Mouse (Mus musculus) CH12.LX (cell line): Measurements from ENCODE around the gene Map1b. TPM values are rescaled to one million over a fixed set of nuclear protein-coding genes. Genes with fewer than 3 reads are reported as not detected.

Experiments
- DNase-seq: peaks from one replicate; pipeline ENCODE4 v3.0.0-alpha.2; 2013; ENCODE audit errors: extremely low read depth
- H3K27ac ChIP-seq: 2 replicates; pipeline ENCODE4 v1.5.1; 2012; ENCODE audit warnings: low read depth, mild to moderate bottlenecking, control low read depth, moderate library complexity; ENCODE audit not compliant: insufficient read depth
- H3K27me3 ChIP-seq: replicated peaks from 2 replicates; pipeline ENCODE3; 2012; ENCODE audit warnings: inconsistent platforms
- H3K36me3 ChIP-seq, 2 experiments: replicated peaks in 1 of 2; 2 replicates each; pipeline versions ENCODE3 to v1.6.1; 2012; ENCODE audit warnings: inconsistent platforms in 1 of 2, low read length in 1 of 2, mild to moderate bottlenecking in 1 of 2, mixed read lengths in 1 of 2, moderate library complexity in 1 of 2; ENCODE audit not compliant: control insufficient read depth in 1 of 2, insufficient read depth in 1 of 2
- H3K4me1 ChIP-seq, 2 experiments: 2 replicates each; pipeline ENCODE4 v1.6.1; 2012; ENCODE audit warnings: inconsistent platforms in 1 of 2, moderate library complexity in 1 of 2; ENCODE audit not compliant: insufficient read depth in 2 of 2, control insufficient read depth in 1 of 2
- H3K4me2 ChIP-seq: 2 replicates; pipeline ENCODE4 v1.6.1; 2012; ENCODE audit warnings: low read depth, mild to moderate bottlenecking, control low read depth; ENCODE audit not compliant: poor library complexity, insufficient read depth, severe bottlenecking
- H3K4me3 ChIP-seq, 3 experiments: fragments of 150-350 bp in 1 of 3; sonication (generic) in 1 of 3; replicated peaks in 1 of 3; 2 replicates each; pipeline versions ENCODE3 to v1.5.1; 2011 to 2012; ENCODE audit warnings: low read depth in 2 of 3, low read length in 2 of 3, mild to moderate bottlenecking in 2 of 3, moderate library complexity in 2 of 3, control low read depth in 1 of 3, improper control_type of control experiment in 1 of 3, inconsistent platforms in 1 of 3, mixed read lengths in 1 of 3; ENCODE audit not compliant: poor library complexity in 1 of 3
- H3K79me2 ChIP-seq: replicated peaks from 2 replicates; pipeline ENCODE4 v1.6.1; 2012; ENCODE audit warnings: mild to moderate bottlenecking, moderate library complexity; ENCODE audit not compliant: control insufficient read depth, poor library complexity, insufficient read depth, severe bottlenecking; ENCODE audit errors: extremely low read depth
- H3K9ac ChIP-seq: 2 replicates; pipeline ENCODE4 v1.6.1; 2012; ENCODE audit warnings: low read depth, mild to moderate bottlenecking, control low read depth, moderate library complexity; ENCODE audit not compliant: insufficient read depth
- H3K9me3 ChIP-seq: replicated peaks from 2 replicates; pipeline ENCODE3; 2012; ENCODE audit warnings: low read length, inconsistent platforms, mixed read lengths
- CHD1 ChIP-seq: IDR thresholded peaks from 2 replicates; pipeline ENCODE4 v1.6.1; 2012; ENCODE audit warnings: low read depth, low read length, improper control_type of control experiment, inconsistent platforms
- CHD2 ChIP-seq: IDR thresholded peaks from 2 replicates; pipeline ENCODE4 v1.6.1; 2011; ENCODE audit warnings: low read length, improper control_type of control experiment
- CTCF ChIP-seq, 2 experiments: IDR thresholded peaks in 1 of 2; conservative IDR thresholded peaks in 1 of 2; 2 replicates each; pipeline ENCODE4 v1.5.1; 2011 to 2012; ENCODE audit warnings: low read depth in 2 of 2, low read length in 2 of 2, improper control_type of control experiment in 1 of 2, inconsistent platforms in 1 of 2, mild to moderate bottlenecking in 1 of 2, moderate library complexity in 1 of 2
- E2F4 ChIP-seq: IDR thresholded peaks from 2 replicates; pipeline ENCODE4 v1.6.1; 2011; ENCODE audit warnings: low read depth, low read length, improper control_type of control experiment; ENCODE audit not compliant: insufficient replicate concordance
- HCFC1 ChIP-seq: IDR thresholded peaks from 2 replicates; pipeline ENCODE4 v1.6.1; 2012; ENCODE audit warnings: low read depth, mild to moderate bottlenecking, inconsistent platforms, low read length, improper control_type of control experiment
- IRF4 ChIP-seq: IDR thresholded peaks from 2 replicates; pipeline ENCODE4 v1.6.1; 2014; ENCODE audit warnings: low read depth, mild to moderate bottlenecking, inconsistent platforms, low read length, improper control_type of control experiment
- KAT2A ChIP-seq: IDR thresholded peaks from 2 replicates; pipeline ENCODE4 v1.6.1; 2012; ENCODE audit warnings: low read length, improper control_type of control experiment, inconsistent platforms; ENCODE audit not compliant: insufficient replicate concordance
- MAFK ChIP-seq: IDR thresholded peaks from 2 replicates; pipeline ENCODE4 v1.6.1; 2011; ENCODE audit warnings: low read length, improper control_type of control experiment; ENCODE audit not compliant: insufficient replicate concordance
- NELFE ChIP-seq: IDR thresholded peaks from 2 replicates; pipeline ENCODE4 v1.6.1; 2011; ENCODE audit warnings: low read depth, low read length, improper control_type of control experiment
- POLR2AphosphoS2 ChIP-seq: IDR thresholded peaks from 2 replicates; pipeline ENCODE4 v1.6.1; 2011; ENCODE audit warnings: low read depth, low read length, improper control_type of control experiment
- SIN3A ChIP-seq: IDR thresholded peaks from 2 replicates; pipeline ENCODE4 v1.6.1; 2012; ENCODE audit warnings: low read length, improper control_type of control experiment, inconsistent platforms
- SMC3 ChIP-seq: IDR thresholded peaks from 2 replicates; pipeline ENCODE4 v1.6.1; 2011; ENCODE audit warnings: low read depth, low read length, improper control_type of control experiment
- USF1 ChIP-seq: IDR thresholded peaks from 2 replicates; pipeline ENCODE4 v1.6.1; 2014; ENCODE audit warnings: low read depth, mild to moderate bottlenecking, inconsistent platforms, low read length, improper control_type of control experiment
- USF2 ChIP-seq: conservative IDR thresholded peaks from 2 replicates; pipeline ENCODE4 v1.6.1; 2011; ENCODE audit warnings: low read depth, low read length, improper control_type of control experiment
- ZMIZ1 ChIP-seq: IDR thresholded peaks from 2 replicates; pipeline ENCODE4 v1.6.1; 2012; ENCODE audit warnings: low read depth, mild to moderate bottlenecking, inconsistent platforms, low read length, improper control_type of control experiment
- ZNF384 ChIP-seq: IDR thresholded peaks from 2 replicates; pipeline ENCODE4 v1.6.1; 2012; ENCODE audit warnings: low read depth, low read length, improper control_type of control experiment, inconsistent platforms
- dilution Hi-C: fragments of 300-500 bp; cut with MboI; formaldehyde crosslinking; loops from 2 replicates; pipeline ENCODE4 v1.14.3; 2020; ENCODE audit warnings: low sequenced_read_pairs; ENCODE audit not compliant: extremely low pct_unique_long_range_greater_than_20kb, extremely low pct_ligation_motif_present
- in situ Hi-C: fragments of 300-500 bp; cut with MboI; formaldehyde crosslinking; loops from 3 replicates; pipeline ENCODE4 v1.14.3; 2019; ENCODE audit warnings: low sequenced_read_pairs, low pct_ligation_motif_present, low pct_unique_long_range_greater_than_20kb, mixed read lengths
- polyA plus RNA-seq: library from polyadenylated mRNA; unstranded; fragments of >175 nt; gene quantifications from 2 replicates; pipeline ENCODE4 v1.2.1, GENCODE M21; 2012; ENCODE audit warnings: low read depth; ENCODE audit not compliant: insufficient read length
- total RNA-seq, 2 experiments: library from RNA; depleted of rRNA; stranded (reverse); fragments of 300-350 nt in 1 of 2; fragments of >200 nt in 1 of 2; gene quantifications; 2 replicates each; pipeline ENCODE4 v1.2.3; 2012 to 2014

Gene Map1b
- total and polyA plus RNA-seq, 3 experiments, result 0.04 to 0.08 TPM; not detected in 1

GRCm38 (mm10) chr13:99393128-99393527 lies 123.2 kb downstream of the Map1b start:
- H3K79me2 ChIP-seq, result no peaks in the 10 kb centered on the region
- H3K4me3 ChIP-seq, result no peak overlapping the region
- dilution Hi-C loops (loop anchor here (25.0 kb wide), 1 partner anchor 119 kb away; the partner anchor contains the start of gene Map1b), in situ Hi-C loops (no loop called here)
- no peaks in the 10 kb centered on the region for H3K27me3 ChIP-seq
- H3K9me3 ChIP-seq, result no peaks in the 10 kb centered on the region
- peaks cover 5 to 32% of the 10 kb centered on the region in 2 experiments for H3K4me1 ChIP-seq
- H3K27ac ChIP-seq, result no peak overlapping the region
- DNase-seq, result no peak
- no peak overlapping the region for H3K9ac ChIP-seq
- no peak for TF ChIP-seq E2F4
- no peak for TF ChIP-seq NELFE
- TF ChIP-seq, all 38 proteins: peak for 0
- Histone ChIP-seq H3K36me3 (peaks cover 15 to 61% of the 10 kb centered on the region in 2 experiments), H3K4me2 (no peak overlapping the region)

GRCm38 (mm10) chr13:99391417-99391816 lies 124.9 kb downstream of the Map1b start:
- H3K4me1 ChIP-seq, result peaks cover 4 to 35% of the 10 kb centered on the region in 2 experiments; a peak in 3 of 4 replicates

GRCm38 (mm10) chr13:99387901-99388811 lies 128.2 kb downstream of the Map1b start:
- no peaks in the 10 kb centered on the region for H3K79me2 ChIP-seq

More at GRCm38 (mm10) chr13:99391417-99391816, 124.9 kb downstream of the Map1b start:
- dilution Hi-C loops, result loop anchor here (25.0 kb wide), 1 partner anchor 121 kb away; the partner anchor contains the start of gene Map1b
- Histone ChIP-seq H3K9me3 (no peaks in the 10 kb centered on the region), H3K27me3 (no peaks in the 10 kb centered on the region), H3K36me3 (peaks cover 15 to 59% of the 10 kb centered on the region in 2 experiments), H3K9ac (no peak overlapping the region), H3K79me2 (no peaks in the 10 kb centered on the region), H3K27ac (no peak overlapping the region), H3K4me3 (no peak overlapping the region), H3K4me2 (no peak overlapping the region)
- in situ Hi-C loops, result no loop called here
- TF ChIP-seq HCFC1 (no peak), NELFE (no peak), USF2 (no peak), CTCF (conservative IDR thresholded peaks at IDR 0.05 in 1 of 2, IDR thresholded peaks at IDR 0.05 in 1 of 2; ENCODE audit: low read depth in 2 of 2, low read length in 2 of 2) (no peak), ZMIZ1 (no peak), IRF4 (no peak)
- no peak for DNase-seq

More at GRCm38 (mm10) chr13:99387901-99388811, 128.2 kb downstream of the Map1b start:
- H3K9me3 ChIP-seq, result no peaks in the 10 kb centered on the region
- H3K27ac ChIP-seq, result no peak overlapping the region
- no peak for TF ChIP-seq MAFK
- TF ChIP-seq CHD2, result no peak
- no peak for TF ChIP-seq SIN3A
- TF ChIP-seq SMC3, result no peak
- no peak for TF ChIP-seq CHD1
- no peak for TF ChIP-seq USF2
- TF ChIP-seq ZNF384, result no peak
- TF ChIP-seq KAT2A, result no peak
- TF ChIP-seq NELFE, result no peak
- TF ChIP-seq USF1, result no peak
- TF ChIP-seq POLR2AphosphoS2, result no peak
- TF ChIP-seq, all 38 proteins: peak for 0
- Histone ChIP-seq H3K4me2 (no peak overlapping the region), H3K36me3 (peaks cover 14 to 68% of the 10 kb centered on the region in 2 experiments), H3K9ac (no peak overlapping the region), H3K4me3 (no peak overlapping the region), H3K27me3 (no peaks in the 10 kb centered on the region), H3K4me1 (peaks cover 4 to 27% of the 10 kb centered on the region in 2 experiments; a peak in 3 of 4 replicates)
- in situ Hi-C loops, result no loop called here
- dilution Hi-C loops, result loop anchor here (25.0 kb wide), 1 partner anchor 124 kb away; the partner anchor contains the start of gene Map1b
- DNase-seq, result no peak
